Mouse (Mus musculus) kidney, adult 18-20 months (tissue): ENCODE results near the gene Tshz3.

Source experiments
- DNase-seq: peaks from one replicate; pipeline ENCODE4 v3.0.0; 2021

Gene Tshz3

DNA sequence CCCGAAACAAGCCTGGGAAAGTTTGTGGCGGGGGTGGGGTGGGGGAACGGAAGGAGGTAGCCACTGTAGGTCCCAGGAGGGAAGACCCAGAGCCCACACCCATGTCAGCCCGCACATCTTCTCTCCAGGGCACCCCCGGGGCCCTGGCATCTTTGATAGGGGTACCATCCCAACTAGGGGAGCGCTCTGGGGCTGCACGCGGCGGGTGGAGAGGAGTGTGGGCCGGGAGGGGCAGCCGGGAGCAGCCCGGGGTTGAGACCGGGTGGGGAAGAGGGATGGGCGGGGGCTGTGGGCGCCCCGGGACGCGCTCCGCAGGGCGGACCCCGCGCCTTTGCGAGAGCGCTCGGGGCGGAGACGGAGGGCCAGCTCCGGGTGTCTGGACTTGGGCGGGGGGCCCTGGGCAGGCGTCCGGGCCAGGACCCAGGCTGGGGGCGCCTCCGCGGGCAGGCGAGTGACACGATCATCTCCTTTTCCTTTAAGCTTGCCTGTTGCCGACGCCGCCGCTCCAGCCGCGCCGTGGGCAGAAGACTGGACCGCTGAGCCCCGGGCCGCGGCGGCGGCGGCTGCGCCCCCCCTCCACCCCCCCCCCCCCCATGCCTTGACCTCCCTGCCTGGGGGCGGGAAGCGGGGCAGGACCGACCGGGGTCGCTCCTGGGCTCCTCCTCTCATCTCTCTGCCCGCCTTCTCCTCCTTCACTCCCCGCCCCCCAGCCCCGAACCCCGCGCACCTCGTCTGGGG, 631 bp upstream of the Tshz3 start:
- peak; percentile 56 for DNase-seq

DNA sequence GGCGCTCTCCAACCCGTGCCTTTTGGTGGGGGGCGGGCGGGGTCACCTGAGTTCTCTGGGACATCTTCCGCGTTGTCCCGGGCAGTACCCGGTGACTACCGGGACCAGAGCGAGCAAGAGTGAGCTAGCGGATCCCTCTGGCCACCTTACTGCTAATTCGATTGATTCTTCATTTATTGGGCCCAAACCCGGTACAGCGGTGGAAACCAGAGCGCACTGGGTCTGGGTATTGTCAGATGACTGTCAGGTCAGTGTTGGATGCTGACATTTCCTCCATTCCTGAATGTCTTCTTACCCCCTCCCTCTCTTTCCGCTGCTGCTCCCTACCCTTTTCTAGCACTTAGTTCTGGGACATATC, 650 bp downstream of the Tshz3 start:
- DNase-seq: peak; percentile 6

DNA sequence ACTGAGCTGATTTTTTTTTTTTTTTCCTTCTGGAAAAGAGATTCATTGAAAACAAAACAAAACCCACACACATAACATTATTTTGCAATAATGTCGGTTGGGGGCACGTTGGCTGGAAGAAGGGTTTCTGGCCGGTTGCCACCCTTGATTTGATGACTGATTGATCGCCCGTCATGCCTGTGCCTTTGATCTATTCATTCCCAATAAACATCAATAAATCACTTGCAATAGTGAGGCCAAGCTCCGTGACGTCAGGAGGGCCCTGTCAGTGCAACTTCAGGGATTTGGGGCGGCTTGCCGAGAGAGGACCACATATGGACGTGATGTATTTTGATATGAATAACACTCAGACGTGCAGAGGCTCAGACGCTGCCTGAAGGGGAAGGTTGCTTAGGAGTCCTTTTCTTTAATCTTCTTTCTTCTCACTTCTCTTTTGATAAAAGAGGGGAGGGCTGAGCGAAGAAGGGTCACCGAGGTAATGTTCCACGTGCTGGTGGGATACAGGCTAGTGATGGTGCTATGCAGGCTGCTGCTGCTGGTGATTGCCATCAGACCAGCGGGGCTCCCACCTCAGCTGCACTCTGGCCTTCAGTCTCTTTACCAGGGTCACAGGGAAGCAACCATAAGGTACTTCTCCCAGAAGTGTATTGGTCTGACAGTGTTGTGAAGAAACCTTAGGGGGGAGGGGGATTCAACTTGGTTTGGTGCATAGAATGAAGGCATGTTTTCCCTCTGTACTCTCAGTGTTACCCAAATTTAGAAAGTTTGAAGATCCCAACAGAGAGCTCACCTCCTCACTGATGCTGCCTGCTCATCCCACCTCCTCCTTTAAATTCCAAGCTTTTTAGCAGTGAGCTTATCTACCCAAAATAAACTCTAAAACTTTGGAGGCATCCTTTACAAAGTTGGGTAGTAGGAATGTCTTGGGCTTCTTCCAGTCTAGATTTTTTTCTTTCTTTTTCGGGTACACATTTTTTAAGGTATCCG, 1.4 kb downstream of the Tshz3 start:
- no peak for DNase-seq

DNA sequence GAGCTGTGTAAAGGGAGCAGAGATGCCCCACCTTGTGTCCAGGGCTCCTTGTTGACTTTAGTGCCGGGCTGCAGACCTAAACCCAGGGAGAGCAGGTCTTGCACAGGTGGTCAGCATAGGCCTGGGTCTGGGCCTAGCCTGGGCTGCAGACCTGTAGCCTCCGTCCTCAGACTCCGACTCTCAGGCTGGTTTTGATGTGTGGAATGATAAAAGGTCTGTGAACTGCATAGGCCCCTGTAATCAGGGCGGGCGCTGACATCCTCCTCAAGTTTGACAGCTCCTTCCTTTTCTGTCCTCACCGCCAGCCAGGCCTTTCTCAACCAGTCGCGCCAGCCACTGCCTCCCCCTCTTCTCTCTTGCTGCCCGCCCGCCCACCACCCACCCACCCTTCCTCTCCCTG, 8.7 kb downstream of the Tshz3 start:
- no peak for DNase-seq

DNA sequence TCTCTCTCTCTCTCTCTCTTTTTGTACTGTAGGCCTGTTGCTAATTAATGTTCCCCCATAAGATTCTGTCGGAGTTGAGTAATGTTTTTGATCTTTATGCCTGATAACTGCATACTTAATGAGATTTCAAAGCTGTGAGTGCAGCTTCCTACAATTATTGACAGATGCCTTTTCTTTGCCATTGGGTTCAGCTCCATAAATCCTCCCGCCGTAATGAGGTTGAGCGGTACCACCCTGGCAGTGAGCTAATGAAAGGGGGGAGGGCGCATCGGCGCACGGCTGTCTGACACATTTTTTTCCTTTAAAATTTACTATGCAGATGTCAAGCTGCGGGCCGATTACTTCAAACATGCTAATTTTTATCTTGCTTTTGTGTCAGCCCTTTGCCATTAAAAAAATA, 9.3 kb downstream of the Tshz3 start:
- DNase-seq: no peak

DNA sequence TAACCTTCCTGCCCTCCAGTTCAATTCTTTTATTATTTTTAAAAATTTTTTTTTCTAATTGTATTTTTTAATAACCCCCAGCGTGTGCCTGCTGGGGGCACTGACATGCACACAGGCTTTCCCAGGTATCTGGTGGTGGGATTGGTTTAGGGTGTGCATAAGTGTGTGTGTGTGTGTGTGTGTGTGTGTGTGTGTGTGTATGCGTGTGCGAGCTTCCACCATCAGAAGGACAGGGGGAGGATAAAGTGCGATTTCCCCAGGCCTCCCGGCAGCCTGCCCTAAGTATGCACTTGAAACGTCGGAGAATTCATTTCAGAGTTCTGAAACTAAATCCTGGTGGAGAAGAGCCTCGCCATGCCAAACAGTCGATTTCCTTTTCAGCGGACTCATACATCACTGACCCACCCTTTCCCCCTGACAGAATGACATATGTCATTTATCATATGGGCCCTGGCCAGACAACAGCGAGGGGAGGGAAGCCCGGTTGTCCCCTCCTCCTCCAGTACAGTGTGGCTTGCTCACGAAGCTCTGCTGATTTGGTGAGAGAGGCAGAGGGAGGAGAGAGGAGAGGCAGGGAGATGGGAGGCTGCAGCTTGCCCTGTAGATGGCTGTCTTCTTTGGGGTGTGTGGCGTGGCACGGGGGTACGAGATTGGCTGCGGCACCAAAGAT, 9.9 kb downstream of the Tshz3 start:
- no peak for DNase-seq

DNA sequence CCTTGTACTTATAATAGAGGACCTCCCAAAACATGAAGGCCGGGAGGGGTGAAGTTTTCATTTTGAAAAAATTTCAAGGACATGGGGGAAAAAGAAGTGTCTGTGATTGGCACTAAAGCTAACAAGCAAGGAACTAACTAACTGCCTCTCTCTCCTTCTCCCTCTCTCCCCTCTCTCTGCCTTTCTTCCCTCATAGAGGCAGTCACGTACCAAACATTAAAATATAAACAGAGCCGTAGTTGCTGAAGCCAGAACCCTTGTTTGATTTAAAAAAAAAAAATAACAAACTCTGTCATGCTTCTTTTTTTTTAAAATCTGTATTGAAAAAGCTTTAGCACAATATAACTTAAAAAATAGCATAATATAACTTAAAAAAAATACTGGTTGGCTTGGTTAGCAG, 10.9 kb downstream of the Tshz3 start:
- DNase-seq: no peak

DNA sequence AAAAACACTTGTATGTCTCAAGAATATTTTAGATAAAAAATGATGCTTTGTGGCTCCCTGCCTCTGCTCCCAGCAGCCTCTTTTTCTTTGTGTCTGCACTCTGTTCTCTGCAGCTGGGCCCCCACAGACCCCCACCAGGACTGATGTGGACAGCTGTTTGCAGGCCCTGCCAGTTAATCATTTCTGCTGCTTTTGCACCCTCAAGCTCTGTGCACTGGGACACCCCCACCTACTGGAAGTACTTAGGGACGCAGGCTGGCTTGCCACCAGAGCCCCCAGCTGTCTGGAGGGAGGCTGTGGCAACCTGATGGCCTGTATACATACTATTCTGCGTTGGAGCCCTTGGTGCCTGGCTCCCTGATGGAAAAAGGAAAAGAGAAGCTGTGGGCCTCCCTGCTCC, 11.3 kb downstream of the Tshz3 start:
- no peak for DNase-seq

DNA sequence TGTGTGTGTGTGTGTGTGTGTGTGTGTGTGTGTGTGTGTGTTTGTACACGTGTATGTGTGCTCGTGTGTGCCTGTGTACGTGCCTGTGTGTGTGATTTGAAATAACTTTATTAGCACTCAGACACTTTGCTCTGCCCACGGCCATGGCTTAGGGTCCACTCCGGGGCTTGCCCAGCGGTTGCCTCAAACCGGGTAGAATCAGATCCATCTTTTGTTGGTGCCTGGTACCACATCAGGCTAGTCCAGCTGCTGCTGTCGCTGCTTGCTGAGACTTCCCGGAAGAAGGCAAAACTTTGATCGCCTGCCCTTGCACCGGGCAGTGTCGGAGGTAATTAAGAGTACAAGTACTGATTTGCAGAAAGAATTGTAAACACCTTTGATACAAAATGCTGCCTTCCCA, 12.1 kb downstream of the Tshz3 start:
- no peak for DNase-seq

DNA sequence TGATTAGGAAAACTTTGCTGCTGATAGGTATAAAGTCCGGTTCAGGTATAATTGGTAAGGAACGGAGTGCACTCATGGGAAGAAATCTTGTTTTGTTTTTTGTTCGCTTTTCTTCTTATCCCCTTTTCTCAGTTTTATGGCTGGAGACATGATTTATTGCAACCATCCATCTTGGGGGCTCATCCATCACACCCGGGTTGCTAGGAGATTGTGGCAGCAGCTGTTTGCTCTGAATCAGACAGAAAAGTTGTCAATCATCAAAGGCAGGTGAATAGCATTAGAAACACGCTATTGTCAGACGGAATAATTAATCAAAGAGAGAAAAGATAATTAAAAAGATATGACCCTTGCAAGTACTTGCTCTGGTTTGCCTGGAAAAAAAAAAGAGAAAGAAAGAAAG, 12.5 kb downstream of the Tshz3 start:
- DNase-seq: no peak

DNA sequence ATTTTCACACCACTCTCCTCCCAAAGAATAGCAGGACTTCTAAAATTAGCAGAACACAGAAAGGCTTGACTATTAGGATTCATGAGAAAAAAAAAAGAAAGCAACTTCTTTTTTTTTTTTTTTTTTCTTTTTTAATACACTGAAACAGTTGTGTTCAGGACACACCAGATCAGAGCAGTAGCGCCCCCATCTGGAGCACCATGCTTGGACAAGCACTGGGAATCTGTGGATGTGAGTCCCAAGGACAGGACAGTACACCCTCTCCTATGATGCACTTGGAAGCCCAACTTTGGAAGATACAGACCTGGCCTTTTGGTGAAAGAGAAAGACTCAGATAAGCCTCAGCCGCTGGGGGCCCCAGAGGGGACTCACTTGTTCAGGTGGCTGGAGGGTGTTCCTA, 13.8 kb downstream of the Tshz3 start:
- no peak for DNase-seq

DNA sequence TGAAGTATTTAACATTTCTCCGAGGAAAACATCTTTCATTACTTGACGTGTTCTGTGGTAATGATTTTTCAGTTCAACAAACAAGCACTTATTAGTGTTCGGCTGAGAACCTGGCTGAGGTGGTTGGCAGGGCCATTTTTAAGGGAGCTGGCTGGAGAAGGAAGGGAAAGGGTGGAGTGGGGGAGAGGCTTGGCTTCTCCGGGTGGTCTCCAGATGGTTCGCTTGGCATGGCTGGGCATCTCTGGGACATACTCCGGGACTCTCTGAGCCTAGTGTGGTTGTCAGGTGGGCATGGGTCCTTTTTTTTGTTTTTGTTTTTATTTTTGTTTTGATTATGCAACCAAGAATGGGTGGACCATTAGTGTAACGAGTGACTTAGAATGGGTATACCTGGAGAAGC, 16.4 kb downstream of the Tshz3 start:
- DNase-seq: no peak

DNA sequence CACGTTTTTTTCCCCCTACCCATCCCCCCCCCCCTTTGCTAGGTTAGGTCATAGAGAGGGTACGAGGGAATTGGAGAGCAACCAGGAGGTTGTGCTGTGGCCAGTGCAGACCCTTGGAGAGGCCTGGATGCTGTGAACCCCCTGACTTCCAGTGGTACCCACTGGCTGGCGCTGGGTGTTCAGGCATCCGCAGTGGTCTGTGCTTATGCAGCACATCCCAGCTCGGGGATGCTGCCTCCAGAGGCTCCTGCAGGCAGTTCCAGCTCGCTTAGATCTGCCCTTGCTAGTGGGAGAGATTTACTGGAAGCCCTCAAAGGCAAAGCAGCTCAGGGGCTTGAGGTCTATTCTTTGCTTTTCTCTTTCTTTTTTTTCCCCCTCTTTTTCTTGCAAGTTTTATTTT, 19.3 kb downstream of the Tshz3 start:
- no peak for DNase-seq

DNA sequence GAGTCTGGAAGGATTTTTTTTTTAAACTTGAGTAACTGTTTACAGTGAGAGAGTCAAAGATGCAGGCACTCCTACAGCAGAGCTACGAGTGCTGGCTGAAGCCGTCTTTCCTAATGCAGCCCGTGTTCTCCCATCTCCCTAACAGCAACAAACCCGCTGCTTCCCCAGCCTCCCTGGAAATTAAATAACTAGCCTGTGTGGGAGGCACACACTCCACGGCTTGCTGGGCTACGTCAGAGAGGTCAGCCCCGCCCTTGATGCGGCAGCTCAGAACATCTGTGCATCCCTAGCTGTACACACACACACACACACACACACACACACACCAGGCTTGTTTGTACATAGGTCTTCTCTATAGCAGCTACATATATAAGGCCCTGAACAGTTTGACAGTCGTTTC, 22.9 kb downstream of the Tshz3 start:
- no peak for DNase-seq

DNA sequence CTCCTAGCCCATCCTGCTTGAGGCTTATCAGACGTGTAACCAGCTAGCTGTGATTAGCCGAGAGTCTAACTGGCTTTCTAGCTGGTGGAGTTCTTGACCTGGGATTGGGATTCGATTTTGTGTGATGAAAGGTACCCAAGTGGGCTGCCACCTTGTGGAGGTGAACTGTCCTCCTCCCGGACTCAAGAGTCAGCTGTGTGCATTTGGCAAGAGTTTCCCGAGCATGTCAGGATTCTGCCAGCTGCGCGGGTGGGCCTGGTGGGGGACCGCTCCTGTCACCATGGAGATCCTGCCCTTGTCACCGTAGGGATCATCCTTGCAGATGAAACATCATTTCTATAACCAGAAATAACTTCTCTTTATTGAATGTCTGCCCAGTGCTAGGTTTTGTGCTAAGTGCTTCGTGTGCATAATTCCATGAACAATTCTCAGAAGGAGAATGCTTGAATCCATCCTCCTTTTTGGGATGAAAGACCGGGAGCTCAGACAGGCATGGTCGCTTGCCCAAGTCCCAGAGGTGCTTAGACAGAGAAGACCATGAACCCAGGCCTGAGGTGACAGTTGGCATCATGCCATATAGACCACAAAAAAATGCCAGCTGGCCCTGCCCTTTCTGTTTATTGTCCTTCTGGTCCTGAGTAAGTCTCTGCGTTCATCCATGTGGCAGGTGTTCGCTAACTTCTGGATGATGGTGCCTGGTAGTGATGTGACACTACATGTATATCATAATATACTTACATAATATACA, 38.6 kb downstream of the Tshz3 start:
- no peak for DNase-seq

DNA sequence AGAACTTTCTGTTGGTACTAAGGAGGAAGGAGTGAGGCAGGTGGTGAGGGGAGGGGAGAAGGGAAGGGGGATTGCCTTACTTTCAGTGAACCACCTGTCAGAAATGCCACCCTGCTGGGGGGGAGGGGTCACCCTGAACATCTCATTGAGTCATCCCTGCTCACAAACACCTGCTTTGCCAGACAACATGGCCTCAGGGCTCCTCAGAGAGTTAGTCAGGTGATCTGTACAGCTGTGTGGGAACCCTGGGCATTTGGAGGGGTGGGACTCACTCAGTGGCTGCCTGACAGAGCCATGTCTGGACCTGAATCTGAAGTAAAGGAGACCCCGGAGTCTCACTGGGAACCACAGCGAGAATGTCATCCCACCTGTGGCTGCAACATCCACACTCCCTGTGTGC, 53.6 kb downstream of the Tshz3 start:
- no peak for DNase-seq

DNA sequence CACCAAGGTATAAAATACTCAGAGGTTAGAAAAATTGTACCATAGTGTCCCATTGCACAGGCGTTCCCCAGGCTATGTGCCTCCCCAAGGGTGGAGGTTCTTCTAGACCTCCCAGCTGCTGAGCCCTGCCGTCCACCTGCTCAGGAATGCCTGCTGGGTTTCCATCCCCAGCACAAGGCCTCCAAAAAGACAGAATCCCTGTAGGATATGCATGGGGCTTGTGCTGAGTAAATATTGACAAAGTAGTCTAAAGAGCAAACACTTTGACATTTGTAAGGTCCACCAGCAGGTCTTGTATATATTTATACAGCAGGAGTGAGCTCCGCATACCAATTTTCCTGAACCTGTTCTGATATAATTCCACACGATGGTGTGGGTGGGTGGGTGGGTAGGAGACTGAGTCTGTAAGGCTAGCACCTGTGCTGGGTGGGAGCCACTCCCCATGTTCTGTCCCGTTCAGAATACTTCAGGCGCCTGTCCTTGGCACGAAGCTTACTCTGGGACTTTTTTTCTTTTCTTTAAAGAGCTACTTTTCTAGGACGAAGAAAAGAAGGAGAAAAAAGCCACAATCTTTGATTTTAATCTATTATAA, 69.7 kb downstream of the Tshz3 start:
- no peak for DNase-seq

DNA sequence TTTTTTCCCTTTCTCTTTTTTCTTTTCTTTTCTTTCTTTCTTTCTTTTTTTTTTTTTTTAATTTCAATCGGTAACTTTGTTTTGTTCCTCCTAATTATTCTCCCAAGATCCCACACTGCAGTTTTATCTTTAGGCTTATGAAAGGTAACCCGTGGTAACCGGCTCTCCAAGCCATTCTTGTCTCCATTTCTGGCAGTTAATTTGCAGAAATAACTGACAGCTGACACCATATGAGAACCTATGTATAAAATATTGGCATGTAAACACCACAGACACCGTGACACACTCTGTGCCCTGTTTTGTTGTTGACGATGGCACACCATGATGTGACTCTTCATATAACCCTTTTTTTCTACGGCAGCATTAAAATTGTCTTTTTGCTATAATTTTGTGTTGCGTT, 75.2 kb downstream of the Tshz3 start:
- DNase-seq: no peak

DNA sequence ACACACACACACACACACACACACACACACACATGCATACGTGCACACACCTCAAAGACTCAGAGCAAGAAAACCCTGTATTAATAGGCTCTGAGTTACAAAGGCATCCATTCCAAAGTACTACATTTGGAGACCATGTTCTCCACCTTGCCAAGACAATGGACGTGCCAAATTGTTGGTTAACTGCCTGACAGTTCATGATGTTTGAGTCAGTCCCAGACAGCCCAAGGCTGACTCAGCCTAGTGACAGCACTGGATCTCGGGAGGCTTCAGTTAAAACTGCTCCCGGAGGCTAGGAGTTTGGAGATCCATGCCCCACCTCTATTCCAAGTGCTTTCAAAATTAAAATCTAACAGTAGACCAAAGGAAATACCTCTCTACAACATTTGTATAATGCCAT, 79.0 kb downstream of the Tshz3 start:
- no peak for DNase-seq

DNA sequence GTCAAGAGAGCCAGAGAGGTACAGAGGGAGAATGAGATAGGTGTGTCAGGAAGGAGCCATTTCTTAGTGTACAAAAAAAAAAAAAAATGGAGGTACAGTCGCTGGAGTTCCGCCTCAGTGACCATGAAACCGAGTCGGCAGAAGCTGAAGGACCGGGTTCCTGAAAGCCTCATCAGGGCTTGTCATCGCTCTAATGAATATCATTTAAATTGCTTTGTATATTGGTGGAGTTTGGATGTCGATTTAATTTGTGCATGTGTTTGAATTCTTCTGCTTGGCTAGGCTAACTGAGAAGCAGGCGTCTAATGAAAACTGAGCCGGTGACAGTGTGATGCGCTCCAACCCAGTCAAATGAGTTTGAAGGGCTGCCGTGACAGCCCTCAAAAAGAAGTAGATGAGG, 80.5 kb downstream of the Tshz3 start:
- no peak for DNase-seq

DNA sequence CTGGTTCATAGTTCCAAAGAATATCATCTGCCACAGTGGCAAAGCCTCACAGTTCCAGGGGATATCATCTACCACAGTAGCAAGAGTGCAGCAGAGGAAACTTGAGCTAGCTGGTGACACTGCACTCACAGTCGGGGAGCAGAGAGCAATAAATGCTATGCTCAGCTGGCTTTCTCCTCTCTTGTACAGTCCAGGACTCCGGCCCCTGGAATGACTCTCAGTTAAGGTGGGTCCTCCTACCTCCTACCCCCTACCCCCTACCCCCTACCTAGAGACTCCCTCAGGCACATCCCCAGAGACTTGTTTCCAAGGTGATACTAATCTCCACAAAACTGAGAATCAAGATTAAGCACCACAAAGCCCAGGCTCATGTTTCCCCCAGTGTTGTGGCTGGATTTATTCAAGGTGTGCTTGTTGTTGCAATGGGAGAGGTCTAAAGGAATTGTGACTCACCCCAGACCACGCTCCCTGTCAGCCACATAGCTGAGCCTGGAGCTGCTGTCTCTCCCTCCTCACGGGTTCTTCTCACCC, 86.4 kb downstream of the Tshz3 start:
- DNase-seq: no peak

DNA sequence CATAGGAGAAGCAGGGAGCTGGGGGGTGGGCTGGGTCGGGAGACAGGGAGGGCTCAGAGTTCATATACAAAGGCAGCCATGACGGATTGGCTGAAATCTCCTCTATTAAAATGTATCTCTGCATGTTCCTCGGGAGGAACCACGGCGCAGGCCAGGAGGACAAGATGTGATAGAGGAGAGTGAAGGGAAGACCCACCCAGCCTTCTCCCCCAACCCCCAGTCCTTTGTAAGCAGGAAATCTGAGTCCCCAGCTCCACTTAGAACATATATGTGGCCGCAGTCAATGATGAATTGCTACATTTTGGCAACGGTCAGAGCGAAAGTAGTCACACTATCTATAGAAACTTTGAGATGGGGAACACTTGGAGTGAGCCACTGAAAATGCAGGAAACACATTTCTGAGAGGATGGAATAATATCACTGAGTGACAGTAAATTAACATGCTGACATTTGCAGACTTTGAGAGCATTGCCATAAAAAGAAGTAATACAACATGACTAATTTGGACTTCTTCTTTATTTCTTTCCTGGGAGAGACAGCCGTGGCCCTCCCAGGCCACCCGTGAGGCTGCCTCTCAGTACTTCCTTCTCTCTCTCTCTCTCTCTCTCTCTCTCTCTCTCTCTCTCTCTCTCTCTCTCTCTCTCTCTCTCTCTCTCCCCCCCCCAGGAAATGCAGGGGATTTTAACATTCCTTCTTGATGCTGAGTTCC, 88.9 kb downstream of the Tshz3 start:
- DNase-seq: no peak
